Comparison of ENCODE assay signal across 12 mouse cellular contexts in the genomic region with DNA sequence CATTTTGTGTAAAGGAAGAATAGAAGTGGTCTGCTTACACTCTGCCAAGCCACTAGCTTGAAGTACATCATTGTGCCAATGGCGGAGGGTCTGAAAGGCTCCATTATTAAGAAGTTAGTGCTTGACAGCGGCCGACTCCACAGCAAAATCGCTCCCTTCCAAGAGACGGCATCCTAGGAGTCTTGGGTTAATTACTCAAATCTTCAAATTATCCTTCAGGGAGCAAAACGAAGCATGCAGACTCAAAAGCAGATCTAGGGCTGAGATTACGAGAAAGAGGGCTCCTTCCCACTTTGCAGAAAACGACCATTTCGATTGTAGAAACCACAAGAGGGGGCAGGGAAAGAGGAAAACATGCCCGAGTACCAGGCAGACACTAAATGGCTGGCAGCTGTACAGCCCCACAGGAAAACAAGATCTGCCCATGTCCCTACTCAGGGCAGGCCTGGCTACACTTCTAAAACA.
DNase-seq lines count a peak whose midpoint lies in the region; ATAC-seq lines count a peak whose summit lies in the region.
"Had no signal": no experiment of that assay in that cellular context is flagged by ENCODE, and none has a peak within 500 bp of the region (broad histone marks: within the 10 kb centered on the region; RNA-seq: fewer than 3 reads in every experiment).

No protein-coding gene starts in this region.

- peak overlapping the region; percentile 75 for H3K27ac ChIP-seq in embryonic facial prominence, embryonic 13.5 days
- no peak overlapping the region for H3K27ac ChIP-seq in hindbrain, embryonic 12.5 days
- H3K27ac ChIP-seq in midbrain, embryonic 12.5 days (replicated peaks) = no peak overlapping the region
- H3K27ac ChIP-seq: heart, embryonic 15.5 days had no signal

- H3K4me2 ChIP-seq in embryonic facial prominence, embryonic 13.5 days = peak overlapping the region; percentile 37
- peak overlapping the region; percentile 20 for H3K4me2 ChIP-seq in hindbrain, embryonic 12.5 days (replicated peaks)
- no peak overlapping the region for H3K4me2 ChIP-seq in midbrain, embryonic 12.5 days (replicated peaks)
- H3K4me2 ChIP-seq: heart, embryonic 15.5 days had no signal

- intact Hi-C loops in left cerebral cortex, postnatal 36 days (cut with DNase I) = loop anchor here (5.0 kb wide), 1 partner anchor 49 kb away; no protein-coding TSS in a partner anchor

- no peak overlapping the region for H3K4me3 ChIP-seq in embryonic facial prominence, embryonic 13.5 days
- H3K4me3 ChIP-seq in hindbrain, embryonic 12.5 days = no peak overlapping the region
- H3K4me3 ChIP-seq in midbrain, embryonic 12.5 days = no peak overlapping the region
- H3K4me3 ChIP-seq: heart, embryonic 15.5 days had no signal

- no peaks in the 10 kb centered on the region for H3K36me3 ChIP-seq in embryonic facial prominence, embryonic 13.5 days
- no peaks in the 10 kb centered on the region for H3K36me3 ChIP-seq in hindbrain, embryonic 12.5 days
- H3K36me3 ChIP-seq in midbrain, embryonic 12.5 days = no peaks in the 10 kb centered on the region
- H3K36me3 ChIP-seq: heart, embryonic 15.5 days had no signal

- WGBS in embryonic facial prominence, embryonic 13.5 days = 10% methylated on average over 10 of the region's 10 CpGs
- WGBS in hindbrain, embryonic 12.5 days = 41% methylated on average over 10 of the region's 10 CpGs
- whole genome bisulfite sequencing in midbrain, embryonic 12.5 days = 37% methylated on average over 10 of the region's 10 CpGs

- H3K27me3 ChIP-seq in embryonic facial prominence, embryonic 13.5 days = no peaks in the 10 kb centered on the region
- H3K27me3 ChIP-seq in hindbrain, embryonic 12.5 days = no peaks in the 10 kb centered on the region
- H3K27me3 ChIP-seq in midbrain, embryonic 12.5 days = no peaks in the 10 kb centered on the region
- H3K27me3 ChIP-seq: heart, embryonic 15.5 days had no signal

- 0 out of 2 replicates have a peak, but pooled peaks have one; percentile 37 for ATAC-seq in embryonic facial prominence, embryonic 13.5 days (ENCODE audit: insufficient number of reproducible peaks, insufficient read depth, low FRiP score, low TSS enrichment, low read depth)
- peak; percentile 62; the same call in 1 of the 2 replicates for ATAC-seq in hindbrain, embryonic 12.5 days (ENCODE audit: low FRiP score)
- ATAC-seq in midbrain, embryonic 12.5 days (ENCODE audit: low FRiP score, low read depth) = peak; percentile 52
- ATAC-seq: liver, postnatal 0 days had no signal

- no peaks in the 10 kb centered on the region for H3K9me3 ChIP-seq in embryonic facial prominence, embryonic 13.5 days
- H3K9me3 ChIP-seq in hindbrain, embryonic 12.5 days (replicated peaks) = no peaks in the 10 kb centered on the region
- no peaks in the 10 kb centered on the region for H3K9me3 ChIP-seq in midbrain, embryonic 12.5 days
- H3K9me3 ChIP-seq: heart, embryonic 15.5 days had no signal

- DNase-seq in left cerebral cortex, adult 9 months (ENCODE audit: low spot score in 2 of 2) = peak; percentile 8 to 16
- no peak for DNase-seq in left cerebral cortex, postnatal 36 days (ENCODE audit: low spot score in 2 of 2)
- DNase-seq in MN1 (ENCODE audit: low spot score) = no peak
- no peak for DNase-seq in lung, adult 18-20 months
- DNase-seq in natural killer cell, adult 2 months (ENCODE audit: low spot score in 2 of 2) = no peak
- DNase-seq: kidney, postnatal 25 days; liver, postnatal 0 days; spleen, adult 18-20 months had no signal

- H3K9ac ChIP-seq in embryonic facial prominence, embryonic 13.5 days = no peak overlapping the region
- H3K9ac ChIP-seq in hindbrain, embryonic 12.5 days = no peak overlapping the region
- no peak overlapping the region for H3K9ac ChIP-seq in midbrain, embryonic 12.5 days (replicated peaks)
- H3K9ac ChIP-seq: heart, embryonic 15.5 days; liver, postnatal 0 days had no signal

- peaks cover 35% of the 10 kb centered on the region for H3K4me1 ChIP-seq in embryonic facial prominence, embryonic 13.5 days
- peaks cover 16% of the 10 kb centered on the region for H3K4me1 ChIP-seq in hindbrain, embryonic 12.5 days
- peaks cover 27% of the 10 kb centered on the region for H3K4me1 ChIP-seq in midbrain, embryonic 12.5 days
- H3K4me1 ChIP-seq: heart, embryonic 15.5 days had no signal

Comparison
In these comparisons a context has a peak if more than half of its experiments do, and no peak if none do; other contexts are left out.
1. DNase-seq: peak in left cerebral cortex, adult 9 months (2 of 2); none in left cerebral cortex, postnatal 36 days (0 of 2), MN1 (single experiment), lung, adult 18-20 months (0 of 2) and natural killer cell, adult 2 months (0 of 2).
2. Peak in every context shown above with its lines, with median percentiles within 50 percentile points of each other: ATAC-seq.